Mouse (Mus musculus) left cerebral cortex, postnatal 14 days (tissue): ENCODE results near the gene Glt1d1. TPM values are rescaled to one million over a fixed set of nuclear protein-coding genes. Genes with fewer than 3 reads are reported as not detected.
"Not testable (repeated sequence)": the region's sequence is repeated elsewhere in the genome, so short reads cannot be mapped to it uniquely, and the experiment has no call there.

Experiments
- DNase-seq, 2 experiments: peaks; one replicate each; pipeline ENCODE4 v3.0.0; 2021 to 2022; ENCODE audit warnings: low spot score in 2 of 2, mixed read lengths in 1 of 2
- intact Hi-C: fragments of 180-260 bp; cut with DNase I; formaldehyde crosslinking; loops from one replicate; pipeline ENCODE4 v1.15.1; 2025
- total RNA-seq, 2 experiments: library from RNA; stranded (reverse); gene quantifications; 2 replicates each; pipeline ENCODE4 v1.2.3; 2021

Gene Glt1d1
- total RNA-seq, 2 experiments from 2014 or later, result 23.4 to 28.6 TPM

DNA sequence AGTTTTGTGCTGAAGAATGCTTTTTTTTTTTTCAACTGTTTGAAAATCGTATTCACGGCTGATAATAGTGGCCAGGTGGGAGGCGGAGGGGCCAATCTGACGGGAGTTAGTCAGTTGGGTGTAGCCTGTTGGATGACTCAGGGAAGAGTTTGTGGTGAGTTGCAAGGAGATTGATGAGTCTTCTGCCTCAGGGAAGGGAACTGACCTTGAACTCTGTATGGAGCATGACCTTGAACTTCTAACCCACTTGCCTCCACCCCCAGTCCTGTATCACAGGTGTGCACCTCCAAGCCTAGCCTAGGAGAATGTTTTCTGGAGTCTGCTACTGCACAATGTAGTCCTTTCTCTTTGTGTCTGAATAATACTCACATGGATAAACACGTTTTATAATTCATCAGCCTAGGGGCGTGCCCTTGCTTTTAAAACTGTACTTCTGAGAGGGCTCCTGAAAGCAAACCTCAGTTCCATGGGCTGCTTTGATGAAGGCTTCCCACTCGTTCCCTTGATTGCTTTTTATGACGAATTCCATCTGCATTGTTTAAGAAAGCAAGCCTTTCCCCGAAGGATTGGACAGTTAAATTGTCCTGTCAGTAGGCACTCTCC is 56.6 kb downstream of the Glt1d1 start:
- intact Hi-C loops, result no loop called here

DNA sequence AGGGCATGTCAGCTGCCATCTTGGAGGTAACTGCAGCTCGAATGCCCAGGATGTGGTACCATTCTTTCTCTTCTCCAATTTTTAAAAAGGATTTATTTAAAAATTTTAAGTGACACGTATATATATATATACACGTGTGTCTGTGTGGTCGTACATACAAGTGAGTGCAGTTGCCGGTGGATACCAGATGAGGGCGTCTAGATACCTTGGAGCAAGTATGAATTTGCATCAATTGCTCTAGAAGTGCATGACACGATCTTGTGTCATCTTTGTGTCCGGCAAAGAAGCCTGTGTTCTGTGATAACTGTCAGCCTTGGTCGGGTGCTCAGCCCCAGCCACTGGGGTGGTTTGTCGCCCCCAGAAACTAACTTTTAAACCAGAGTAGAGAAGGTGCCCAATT is 59.0 kb downstream of the Glt1d1 start:
- no peak for DNase-seq
- intact Hi-C loops, result no loop called here

More for the DNA sequence above, 56.6 kb downstream of the Glt1d1 start:
- DNase-seq, result no peak

GRCm38 (mm10) chr5:127691581-127691980 is 59.5 kb downstream of the Glt1d1 start:
- intact Hi-C loops, result no loop called here
- DNase-seq, result no peak

DNA sequence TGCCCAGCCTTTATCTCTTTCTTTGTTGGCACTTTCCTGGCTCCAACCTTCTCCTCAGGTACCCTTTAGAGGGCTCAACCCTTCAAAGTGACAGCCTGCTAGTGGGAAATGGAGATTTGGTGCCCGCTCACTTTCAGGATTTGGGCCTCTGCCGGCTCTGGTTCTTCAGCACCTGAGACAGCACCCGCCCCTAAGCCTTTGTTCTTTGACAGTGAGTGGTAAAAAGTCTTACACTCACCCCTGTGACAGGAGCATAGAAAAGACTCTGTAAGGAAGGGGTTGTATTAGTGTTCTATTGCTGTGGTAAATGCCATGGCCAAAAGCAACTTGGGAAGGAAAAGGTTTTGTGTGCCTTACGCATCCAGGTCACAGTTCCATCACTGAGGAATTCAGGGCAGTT is 63.8 kb downstream of the Glt1d1 start:
- DNase-seq, result no peak
- intact Hi-C loops, result loop anchor here (5.0 kb wide), 1 partner anchor 741 kb away; no protein-coding TSS in a partner anchor

- DNase-seq, result no peak
- intact Hi-C loops, result loop anchor here (5.0 kb wide), 1 partner anchor 741 kb away; no protein-coding TSS in a partner anchor
Observed at GRCm38 (mm10) chr5:127696602-127697001, 64.5 kb downstream of the Glt1d1 start.

GRCm38 (mm10) chr5:127698525-127698924 is 66.5 kb downstream of the Glt1d1 start:
- no peak for DNase-seq
- intact Hi-C loops, result loop anchor here (5.0 kb wide), 1 partner anchor 739 kb away; no protein-coding TSS in a partner anchor

DNA sequence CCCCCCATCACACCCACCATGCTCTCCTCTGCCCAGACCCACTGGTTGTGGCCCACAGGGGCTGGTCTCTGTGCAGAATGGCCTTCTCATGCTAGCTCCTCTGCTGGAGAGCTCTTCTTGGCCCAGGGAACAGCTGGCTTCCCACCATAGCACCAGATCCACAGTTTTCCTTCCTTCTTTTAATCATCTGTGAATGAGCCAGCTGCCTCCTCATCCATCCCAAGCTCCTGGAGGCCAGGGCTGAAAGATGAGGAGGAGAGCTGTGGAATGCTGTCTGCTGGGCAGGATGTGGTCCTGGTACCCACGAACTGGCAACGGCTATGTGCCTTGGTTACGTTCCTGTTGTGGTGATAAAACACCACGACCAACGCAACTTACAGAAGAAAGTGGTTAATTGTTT is 67.6 kb downstream of the Glt1d1 start:
- intact Hi-C loops, result loop anchor here (5.0 kb wide), 1 partner anchor 738 kb away; no protein-coding TSS in a partner anchor
- DNase-seq, result no peak

GRCm38 (mm10) chr5:127700156-127700555 is 68.1 kb downstream of the Glt1d1 start:
- intact Hi-C loops, result no loop called here

GRCm38 (mm10) chr5:127703609-127704180 is 71.6 kb downstream of the Glt1d1 start:
- intact Hi-C loops, result no loop called here
- DNase-seq, result no peak

More at GRCm38 (mm10) chr5:127700156-127700555, 68.1 kb downstream of the Glt1d1 start:
- no peak for DNase-seq

DNA sequence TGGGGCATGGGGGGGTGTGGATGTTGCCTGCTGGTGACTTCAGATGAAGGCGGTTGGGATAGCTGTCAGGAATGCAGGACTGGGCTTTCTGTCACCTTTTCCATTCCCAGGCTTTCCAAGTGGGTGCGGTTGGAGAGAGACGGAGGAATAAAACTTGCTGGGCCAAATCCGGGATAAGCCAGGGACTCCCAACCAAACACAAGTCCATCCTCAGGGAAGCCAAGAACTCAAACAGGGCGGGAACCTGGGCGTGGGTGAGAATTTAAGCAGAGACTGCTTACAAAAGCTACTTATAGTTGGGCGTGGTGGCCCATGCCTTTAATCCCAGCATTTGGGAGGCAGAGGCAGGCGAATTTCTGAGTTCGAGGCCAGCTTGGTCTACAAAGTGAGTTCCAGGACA is 73.2 kb downstream of the Glt1d1 start:
- DNase-seq, result no peak
- intact Hi-C loops, result no loop called here

DNA sequence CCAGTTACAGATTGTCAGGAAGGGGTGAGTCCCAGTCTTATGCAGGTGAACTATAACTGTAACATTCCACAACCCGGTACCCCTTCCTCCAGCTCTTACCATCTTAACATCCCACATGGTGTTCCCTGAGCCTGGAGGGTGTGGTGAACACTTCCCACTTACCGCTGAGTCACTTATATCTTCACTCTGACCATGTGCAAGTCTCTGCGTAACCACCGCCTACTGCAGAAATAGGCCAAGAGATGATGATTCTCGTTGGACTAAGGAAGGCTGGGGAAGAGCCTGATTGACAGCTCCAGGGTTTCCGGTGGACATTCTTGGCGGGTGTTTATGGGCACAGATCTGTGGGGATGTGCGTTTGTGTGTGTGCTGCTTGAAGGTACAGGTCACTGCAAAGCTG is 73.9 kb downstream of the Glt1d1 start:
- DNase-seq, result peak; percentile 44 to 68
- intact Hi-C loops, result no loop called here

DNA sequence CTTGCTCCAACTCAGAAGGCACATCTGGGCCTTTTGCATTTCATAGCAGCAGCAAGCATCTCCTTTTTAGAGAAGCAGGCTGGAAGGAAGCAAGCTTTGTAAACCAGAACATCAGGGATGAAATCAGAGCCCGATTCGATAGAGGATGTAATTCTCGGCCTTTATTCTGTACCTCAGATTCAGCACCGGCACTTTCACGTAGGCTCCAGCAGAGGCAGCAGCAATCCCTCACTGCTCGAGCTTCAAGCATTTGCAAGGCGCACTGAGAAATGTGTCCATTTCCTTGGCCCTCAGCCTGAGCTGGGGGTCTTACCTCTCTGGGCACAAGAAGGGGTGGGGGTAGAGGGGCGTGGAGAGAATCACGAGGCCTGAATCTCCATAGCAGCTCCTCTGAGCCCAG is 76.1 kb downstream of the Glt1d1 start:
- intact Hi-C loops, result no loop called here
- peak in 1 of 2 experiments; percentile 23 for DNase-seq

DNA sequence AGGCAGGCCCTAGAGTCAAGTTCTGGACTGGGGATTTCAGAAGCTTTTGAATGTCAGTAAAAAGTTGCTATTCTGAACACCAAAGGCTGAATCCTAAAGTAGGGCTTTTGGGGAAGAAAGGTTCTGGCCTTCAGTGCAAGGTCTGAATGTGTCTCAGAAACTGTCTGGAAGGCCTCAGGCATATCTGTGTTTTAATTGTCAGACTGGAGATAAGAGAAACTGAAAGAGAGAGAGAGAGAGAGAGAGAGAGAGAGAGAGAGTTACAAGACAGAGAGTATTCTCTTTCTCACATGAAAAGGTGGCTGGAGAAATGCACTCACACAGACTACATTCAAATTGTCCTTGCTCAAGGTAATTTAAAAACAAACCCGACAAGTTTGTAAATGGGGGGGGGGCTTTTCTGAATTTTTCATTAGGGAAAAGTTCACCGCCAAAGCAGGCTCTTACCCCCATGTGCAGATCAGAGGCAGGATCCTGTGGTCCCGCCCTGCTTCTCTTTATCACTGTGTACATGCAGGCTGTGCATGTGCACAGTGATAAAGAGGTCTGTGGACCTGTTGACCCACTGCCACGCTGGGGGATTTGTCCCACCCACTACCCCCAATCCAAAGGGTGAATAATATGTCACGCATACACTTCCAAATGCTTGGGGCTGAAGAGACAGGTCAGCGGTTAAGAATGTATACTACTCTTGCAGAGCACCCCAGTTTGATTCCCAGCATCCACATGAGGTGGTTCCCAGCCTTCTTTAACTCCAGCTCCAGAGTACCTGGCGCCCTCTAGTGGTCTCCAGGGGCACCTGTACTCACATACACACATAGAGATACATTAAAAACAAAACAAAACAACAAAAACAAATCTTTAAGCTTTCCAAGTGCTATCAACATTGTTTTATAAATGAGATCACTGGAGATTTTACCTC is 83.0 kb downstream of the Glt1d1 start:
- DNase-seq, result no peak
- intact Hi-C loops, result no loop called here

- no peak for DNase-seq
Observed at GRCm38 (mm10) chr5:127720591-127721379, 88.7 kb downstream of the Glt1d1 start.

GRCm38 (mm10) chr5:127722171-127722570 is 90.1 kb downstream of the Glt1d1 start:
- DNase-seq, intact Hi-C loops: not testable (repeated sequence)

More at GRCm38 (mm10) chr5:127720591-127721379, 88.7 kb downstream of the Glt1d1 start:
- intact Hi-C loops, result no loop called here

GRCm38 (mm10) chr5:127730351-127730750 is 98.3 kb downstream of the Glt1d1 start:
- DNase-seq, result no peak
- intact Hi-C loops, result no loop called here

DNA sequence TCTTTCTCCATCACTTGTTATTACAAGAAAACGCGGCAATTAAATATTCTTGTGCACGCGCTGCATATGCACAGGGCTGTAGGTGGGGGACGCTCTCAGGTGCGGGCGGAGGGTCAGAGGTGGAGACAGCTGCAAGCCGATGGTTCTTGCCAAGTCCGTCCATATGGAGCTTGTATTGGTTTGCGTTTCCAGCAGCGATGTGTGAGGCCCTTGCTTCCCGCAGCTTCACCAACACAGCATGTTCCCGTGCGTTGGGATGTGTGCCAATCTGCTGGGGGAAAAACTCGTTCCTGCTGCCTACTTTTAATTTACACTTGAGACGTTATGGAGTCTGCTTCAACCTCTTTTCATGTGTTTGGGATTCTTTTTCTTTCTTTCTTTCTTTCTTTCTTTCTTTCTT is 109.3 kb downstream of the Glt1d1 start:
- intact Hi-C loops, result no loop called here
- DNase-seq, result peak; percentile 59 to 72

DNA sequence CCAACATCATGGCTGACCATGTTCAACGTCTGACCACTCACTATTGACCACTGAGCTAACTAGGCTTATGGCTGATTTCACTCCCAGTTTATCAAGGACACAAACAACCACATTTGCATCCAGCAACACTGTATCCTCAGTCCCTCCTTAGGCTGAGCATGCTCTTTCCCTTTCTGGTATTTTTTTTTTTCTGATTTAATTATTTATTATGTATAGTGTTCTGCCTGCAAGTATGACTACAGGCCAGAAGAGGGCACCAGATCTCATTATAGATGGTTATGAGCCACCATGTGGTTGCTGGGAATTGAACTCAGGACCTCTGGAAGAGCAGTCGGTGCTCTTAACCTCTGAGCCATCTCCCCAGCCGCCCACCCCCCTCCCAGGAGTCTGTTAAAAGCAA is 117.5 kb downstream of the Glt1d1 start:
- intact Hi-C loops, DNase-seq: not testable (repeated sequence)

GRCm38 (mm10) chr5:127751262-127751975 is 119.4 kb downstream of the Glt1d1 start:
- DNase-seq, result peak in 1 of 2 experiments; percentile 19
- intact Hi-C loops, result no loop called here
